Mouse (Mus musculus) lung, postnatal 0 days (tissue): ENCODE data around the gene Gm10024.
"Not testable (repeated sequence)": the region's sequence is repeated elsewhere in the genome, so short reads cannot be mapped to it uniquely, and the experiment has no call there.

Source experiments
- CTCF ChIP-seq: IDR thresholded peaks from 2 replicates; pipeline ENCODE4 v1.5.1; 2016; ENCODE audit warnings: antibody characterized with exemption, mild to moderate bottlenecking
- EP300 ChIP-seq: IDR thresholded peaks from 2 replicates; pipeline ENCODE4 v1.6.1; 2016; ENCODE audit warnings: antibody characterized with exemption, mild to moderate bottlenecking, control low read depth

DNA sequence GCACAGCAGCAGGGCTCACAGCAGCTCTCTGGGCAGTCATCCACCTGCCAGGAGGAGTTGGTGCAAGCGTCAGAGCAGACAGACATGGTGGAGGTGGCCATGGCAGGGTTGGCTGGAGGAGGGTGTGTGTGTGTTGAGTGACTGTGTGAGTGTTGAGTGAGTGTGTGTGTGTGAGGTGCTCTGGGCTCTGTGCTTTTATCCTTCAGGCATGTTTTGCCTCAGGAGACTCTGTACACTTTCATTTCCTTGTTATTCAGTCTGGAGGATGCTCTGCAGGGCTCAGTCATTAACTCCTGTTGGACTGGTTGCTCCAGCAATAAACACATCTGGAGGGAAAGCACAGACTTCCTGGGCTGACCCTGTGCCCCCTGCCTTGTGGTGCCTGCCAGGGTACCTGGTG, 40.0 kb downstream of the Gm10024 start, which contains the start of gene Gm9736:
- TF ChIP-seq CTCF, EP300: not testable (repeated sequence)
